Mouse (Mus musculus) heart, embryonic 14.5 days (tissue): Measurements from ENCODE around the gene Ncoa3. TPM values are rescaled to one million over a fixed set of nuclear protein-coding genes. Genes with fewer than 3 reads are reported as not detected.

Source experiments
- ATAC-seq: fragments of 200-750 bp; cut with Nextera tagmentation; 2 replicates; pipeline ENCODE4 v1.8.0; 2017; ENCODE audit warnings: low read depth, moderate TSS enrichment; ENCODE audit not compliant: insufficient number of reproducible peaks, insufficient read depth, low FRiP score
- H3K27ac ChIP-seq, 2 experiments: fragments of 200-500 bp in 1 of 2; fragments of 300-500 bp in 1 of 2; sonication (generic) in 1 of 2; replicated peaks in 1 of 2; 2 replicates each; pipeline ENCODE4 v1.5.1; 2012 to 2014; ENCODE audit warnings: low read depth in 2 of 2, low read length in 2 of 2, control low read depth in 1 of 2, mild to moderate bottlenecking in 1 of 2, mixed read lengths in 1 of 2; ENCODE audit not compliant: control insufficient read depth in 1 of 2, insufficient read depth in 1 of 2
- H3K27me3 ChIP-seq: fragments of 300-500 bp; sonication (generic); 2 replicates; pipeline ENCODE4 v1.6.1; 2014; ENCODE audit warnings: mild to moderate bottlenecking, low read length, control low read depth; ENCODE audit not compliant: control insufficient read depth, insufficient read depth
- H3K36me3 ChIP-seq: fragments of 300-500 bp; sonication (generic); 2 replicates; pipeline ENCODE4 v1.6.1; 2014; ENCODE audit warnings: mild to moderate bottlenecking, control low read depth, low read length, mixed read lengths; ENCODE audit not compliant: control insufficient read depth, insufficient read depth
- H3K4me1 ChIP-seq, 2 experiments: fragments of 200-500 bp in 1 of 2; fragments of 300-500 bp in 1 of 2; sonication (generic) in 1 of 2; 2 replicates each; pipeline ENCODE4 v1.6.1; 2012 to 2014; ENCODE audit warnings: low read length in 2 of 2, control low read depth in 1 of 2, mixed read lengths in 1 of 2; ENCODE audit not compliant: control insufficient read depth in 2 of 2, insufficient read depth in 2 of 2
- H3K4me2 ChIP-seq: fragments of 300-500 bp; sonication (generic); 2 replicates; pipeline ENCODE4 v1.6.1; 2014; ENCODE audit warnings: mild to moderate bottlenecking, low read length
- H3K4me3 ChIP-seq, 2 experiments: fragments of 200-500 bp in 1 of 2; fragments of 300-500 bp in 1 of 2; sonication (generic) in 1 of 2; 2 replicates each; pipeline ENCODE4 v1.5.1; 2012 to 2014; ENCODE audit warnings: low read length in 2 of 2, mild to moderate bottlenecking in 2 of 2, control low read depth in 1 of 2, low read depth in 1 of 2, moderate library complexity in 1 of 2; ENCODE audit not compliant: control insufficient read depth in 1 of 2, insufficient read depth in 1 of 2
- H3K9ac ChIP-seq: fragments of 300-500 bp; sonication (generic); 2 replicates; pipeline ENCODE4 v1.6.1; 2014; ENCODE audit warnings: mild to moderate bottlenecking, low read length
- H3K9me3 ChIP-seq: fragments of 300-500 bp; sonication (generic); 2 replicates; pipeline ENCODE4 v1.6.1; 2016; ENCODE audit warnings: low read length, control low read depth; ENCODE audit not compliant: control insufficient read depth
- WGBS: fragments of 180-500 bp; shearing (Covaris S2); extraction: QIAGEN DNeasy Blood & Tissue Kit; methylation state at CpG from one replicate; pipeline ENCODE4 v1.1.7; 2014; 5-methylcytosine and 5-hydroxymethylcytosine counted together
- polyA plus RNA-seq: library from polyadenylated mRNA; unstranded; fragments of >200 nt; fragmentation: Nextera tagmentation; extraction: Ambion mirVana; gene quantifications from 2 replicates; pipeline ENCODE4 v1.2.1, GENCODE M21; 2014

The Ncoa3 gene
- polyA plus RNA-seq, 1 experiment from 2014 or later = 12.5 TPM

DNA sequence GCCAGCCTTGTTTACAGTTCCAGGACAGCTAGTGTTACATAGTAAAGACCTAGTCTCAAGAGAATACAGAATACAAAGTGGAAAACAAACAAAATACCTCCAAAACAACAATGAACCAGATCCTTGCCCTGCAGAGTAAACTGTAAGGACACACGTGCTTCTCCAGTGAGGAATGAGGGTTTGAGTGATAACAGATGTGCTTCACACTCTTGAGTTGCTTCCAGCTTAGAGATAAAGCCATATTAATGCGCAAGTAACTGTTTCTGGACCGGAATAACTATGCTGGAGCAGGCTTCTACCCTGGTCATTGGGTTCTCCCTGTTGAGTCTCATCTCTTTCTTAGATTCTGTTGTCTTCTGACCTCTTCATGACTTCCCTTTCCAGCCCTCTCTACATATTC, 19.0 kb downstream of the Ncoa3 start:
- no peak for ATAC-seq
- Histone ChIP-seq H3K9ac (peak overlapping the region; percentile 18; the same call in 1 of the 2 replicates), H3K4me1 (peaks cover 22 to 48% of the 10 kb centered on the region in 2 experiments), H3K9me3 (no peaks in the 10 kb centered on the region), H3K4me2 (peak overlapping the region; percentile 35), H3K27me3 (no peaks in the 10 kb centered on the region), H3K4me3 (no peak overlapping the region), H3K27ac (peak overlapping the region; percentile 82 to 87), H3K36me3 (no peaks in the 10 kb centered on the region)
- WGBS = 5% methylated on average over 3 of the region's 3 CpGs

DNA sequence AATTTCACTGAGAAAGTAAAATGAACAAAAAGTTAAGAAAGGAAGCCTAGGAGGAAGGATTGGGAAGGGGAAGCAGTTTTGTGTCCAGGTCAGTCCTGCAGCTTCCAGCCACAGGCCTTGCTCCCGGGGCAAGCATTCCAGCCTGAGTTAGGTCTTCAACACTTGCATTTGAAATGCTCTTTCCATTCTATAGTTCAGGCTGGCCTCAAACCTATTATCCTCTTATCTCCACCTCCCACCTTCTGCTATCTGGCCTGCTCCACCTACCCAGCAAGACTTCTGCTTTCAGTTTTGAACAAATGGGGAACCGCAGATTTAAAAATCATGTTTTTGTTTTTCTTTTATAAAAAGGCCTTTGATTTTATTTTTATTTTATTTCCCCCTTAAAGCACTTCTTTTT, 19.7 kb downstream of the Ncoa3 start:
- no peaks in the 10 kb centered on the region; the same call in 1 of the 2 replicates for H3K9me3 ChIP-seq
- no peaks in the 10 kb centered on the region for H3K36me3 ChIP-seq
- no peak for ATAC-seq
- H3K27ac ChIP-seq = peak overlapping the region; percentile 82 to 87
- H3K4me1 ChIP-seq = peaks cover 22 to 48% of the 10 kb centered on the region in 2 experiments
- H3K4me2 ChIP-seq = peak overlapping the region; percentile 35
- no peaks in the 10 kb centered on the region for H3K27me3 ChIP-seq
- peak overlapping the region; percentile 18 for H3K9ac ChIP-seq
- no peak overlapping the region for H3K4me3 ChIP-seq
- 20% methylated on average over 2 of the region's 2 CpGs for WGBS

DNA sequence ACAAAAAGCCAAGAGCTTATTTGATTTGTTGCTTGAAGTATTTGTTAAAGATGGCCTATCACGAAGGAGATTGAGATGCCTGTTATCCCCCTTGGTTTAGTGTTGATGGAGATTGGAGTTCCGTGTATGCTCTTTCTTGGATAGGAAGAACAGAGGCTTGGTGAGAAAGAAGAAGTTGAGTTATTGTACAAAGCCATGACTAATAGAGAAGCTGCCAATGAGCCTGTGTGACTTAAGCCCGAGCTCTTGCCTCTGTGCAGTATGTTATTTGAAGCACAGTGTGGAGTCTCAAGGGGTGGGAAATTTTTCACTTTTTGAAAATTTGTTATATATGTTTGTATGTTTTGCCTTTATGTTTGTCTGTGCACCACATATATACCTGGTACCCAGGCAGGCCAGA, 26.3 kb downstream of the Ncoa3 start:
- H3K4me2 ChIP-seq = no peak overlapping the region
- no peak overlapping the region for H3K9ac ChIP-seq
- no peak overlapping the region for H3K27ac ChIP-seq
- H3K36me3 ChIP-seq = no peaks in the 10 kb centered on the region
- no peak overlapping the region for H3K4me3 ChIP-seq
- H3K9me3 ChIP-seq = peaks cover 2% of the 10 kb centered on the region; the same call in 1 of the 2 replicates
- no peaks in the 10 kb centered on the region for H3K27me3 ChIP-seq
- 90% methylated on average over 3 of the region's 3 CpGs for WGBS
- H3K4me1 ChIP-seq = peaks cover 9 to 28% of the 10 kb centered on the region in 2 experiments
- no peak for ATAC-seq

DNA sequence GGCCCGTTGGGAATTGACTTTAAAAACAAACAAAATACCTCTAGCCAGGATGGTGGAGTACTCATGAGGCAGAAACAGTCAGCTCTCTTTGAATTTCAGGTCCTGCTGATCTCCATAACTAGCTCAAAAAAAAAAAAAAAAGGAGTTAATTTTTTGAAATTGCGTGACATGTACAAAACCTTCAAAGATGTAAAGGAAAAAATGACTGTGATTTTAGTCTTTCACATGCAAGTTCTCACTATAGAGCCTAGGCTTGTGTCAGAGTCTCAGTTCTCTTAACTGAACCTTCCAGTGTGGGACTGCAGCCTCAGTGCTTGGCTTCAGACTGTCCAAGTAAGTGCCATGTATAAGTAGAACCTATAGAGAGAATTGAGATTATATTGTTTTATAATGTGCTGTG, 27.6 kb downstream of the Ncoa3 start:
- H3K9ac ChIP-seq = no peak overlapping the region
- no peak overlapping the region for H3K4me3 ChIP-seq
- no peak for ATAC-seq
- no peak overlapping the region for H3K4me2 ChIP-seq
- 80% methylated on average over 2 of the region's 2 CpGs for WGBS
- H3K9me3 ChIP-seq = peaks cover 2% of the 10 kb centered on the region; the same call in 1 of the 2 replicates
- H3K4me1 ChIP-seq = peaks cover 9 to 28% of the 10 kb centered on the region in 2 experiments
- H3K27me3 ChIP-seq = no peaks in the 10 kb centered on the region
- no peaks in the 10 kb centered on the region for H3K36me3 ChIP-seq
- H3K27ac ChIP-seq = no peak overlapping the region

DNA sequence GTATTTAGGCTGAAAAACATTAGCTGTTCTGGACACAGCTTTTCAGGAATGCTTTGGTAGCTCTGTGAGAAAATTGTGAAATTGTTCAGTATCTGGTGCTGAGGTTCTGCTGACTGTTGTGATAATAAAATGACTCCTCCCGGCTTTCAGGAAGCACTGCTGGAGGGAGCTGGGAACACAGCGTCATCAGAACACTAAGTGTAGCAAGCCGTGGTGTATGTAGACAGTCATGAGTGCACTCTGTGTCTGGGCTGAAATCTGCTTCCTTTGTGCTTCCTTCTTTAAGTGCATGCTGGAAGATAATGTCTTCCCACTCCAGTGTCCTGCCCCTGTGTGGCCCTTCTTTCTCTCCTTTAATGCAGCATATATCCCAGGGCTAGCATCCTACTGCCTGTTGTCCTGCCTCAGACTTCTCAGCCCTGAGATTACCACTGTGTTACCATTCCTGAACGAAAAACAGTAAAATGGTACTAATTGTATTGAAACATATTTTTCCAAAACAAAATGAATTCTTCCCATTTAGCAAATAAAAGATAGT, 28.7 kb downstream of the Ncoa3 start:
- ATAC-seq = no peak
- no peak overlapping the region for H3K4me3 ChIP-seq
- H3K9ac ChIP-seq = peak overlapping the region; percentile 49
- 15% methylated on average over 4 of the region's 4 CpGs for WGBS
- peaks cover 2% of the 10 kb centered on the region; the same call in 1 of the 2 replicates for H3K9me3 ChIP-seq
- H3K27me3 ChIP-seq = no peaks in the 10 kb centered on the region
- H3K36me3 ChIP-seq = no peaks in the 10 kb centered on the region
- peak overlapping the region; percentile 78 to 85 for H3K27ac ChIP-seq
- no peak overlapping the region for H3K4me2 ChIP-seq
- H3K4me1 ChIP-seq = peaks cover 9 to 28% of the 10 kb centered on the region in 2 experiments

DNA sequence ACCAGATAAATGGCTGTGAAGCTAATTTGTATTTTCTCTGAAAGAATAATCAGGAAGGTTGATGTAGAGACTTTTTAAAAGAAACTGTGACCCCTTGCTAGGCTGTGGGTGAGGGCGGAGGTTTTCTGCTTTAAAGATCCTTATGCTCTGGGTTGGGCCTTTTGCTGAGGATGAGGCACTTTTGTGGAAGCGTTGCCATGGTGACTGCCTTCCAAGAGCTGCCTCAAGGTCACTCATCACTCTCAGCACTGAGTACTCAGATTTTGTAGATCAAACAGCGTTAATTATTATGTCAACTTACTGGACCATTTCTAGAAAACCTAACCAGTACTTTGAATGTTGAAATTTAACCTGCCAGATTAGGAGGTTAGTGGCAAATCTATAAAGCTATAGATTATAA, 29.2 kb downstream of the Ncoa3 start:
- H3K9me3 ChIP-seq = peaks cover 2% of the 10 kb centered on the region; the same call in 1 of the 2 replicates
- 36% methylated on average over 3 of the region's 3 CpGs for WGBS
- peak overlapping the region in 1 of 2 experiments; percentile 78 for H3K27ac ChIP-seq
- peaks cover 9 to 28% of the 10 kb centered on the region in 2 experiments for H3K4me1 ChIP-seq
- H3K4me2 ChIP-seq = no peak overlapping the region
- H3K36me3 ChIP-seq = no peaks in the 10 kb centered on the region
- no peaks in the 10 kb centered on the region for H3K27me3 ChIP-seq
- peak overlapping the region; percentile 31; the same call in 1 of the 2 replicates for H3K9ac ChIP-seq
- ATAC-seq = no peak
- no peak overlapping the region for H3K4me3 ChIP-seq

DNA sequence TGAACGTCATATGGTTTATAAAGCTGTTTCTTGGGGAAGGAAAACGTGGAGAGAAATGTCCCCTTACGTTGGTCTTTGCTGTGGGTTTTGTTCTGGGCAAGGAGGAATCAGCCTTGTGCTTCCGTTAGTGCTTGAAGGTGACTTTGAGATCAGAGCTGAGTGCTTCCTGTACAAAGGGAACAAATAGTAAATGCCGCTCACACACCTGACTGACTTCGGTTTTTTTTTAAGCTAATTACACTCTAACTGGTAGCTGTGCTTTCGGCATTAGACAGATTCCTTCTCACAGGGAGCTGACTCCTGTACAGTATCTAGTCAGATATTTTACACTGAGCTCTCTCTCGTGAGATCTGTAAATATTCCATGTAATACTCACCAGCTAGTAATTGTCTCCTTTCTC, 29.9 kb downstream of the Ncoa3 start:
- H3K27me3 ChIP-seq = no peaks in the 10 kb centered on the region
- WGBS = 38% methylated on average over 8 of the region's 8 CpGs
- peak overlapping the region; percentile 26 for H3K4me2 ChIP-seq
- peak overlapping the region; percentile 50 to 70 for H3K27ac ChIP-seq
- no peak overlapping the region for H3K4me3 ChIP-seq
- no peaks in the 10 kb centered on the region for H3K36me3 ChIP-seq
- peaks cover under 1% of the 10 kb centered on the region; the same call in 1 of the 2 replicates for H3K9me3 ChIP-seq
- peaks cover 9 to 27% of the 10 kb centered on the region in 2 experiments for H3K4me1 ChIP-seq
- H3K9ac ChIP-seq = peak overlapping the region; percentile 31
- no peak for ATAC-seq

DNA sequence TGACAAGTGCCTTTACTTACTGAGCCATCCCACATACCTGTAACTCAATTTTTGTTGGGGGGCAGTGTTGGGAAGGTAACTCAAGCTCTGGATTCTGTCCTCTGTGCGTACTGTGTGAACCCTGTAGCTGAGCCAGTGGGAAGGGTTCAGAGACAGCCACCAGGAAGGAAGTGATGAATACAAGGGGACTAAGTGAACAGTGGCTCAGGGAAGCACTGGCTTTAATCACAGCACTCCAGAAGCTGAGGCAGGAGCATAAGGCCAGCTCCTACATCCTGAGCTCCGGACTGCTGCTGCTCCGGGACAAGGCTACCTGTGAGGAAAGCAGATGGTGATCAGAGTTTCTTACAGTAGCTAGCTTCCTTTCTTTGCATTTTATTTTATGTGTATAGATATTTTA, 31.6 kb downstream of the Ncoa3 start:
- Histone ChIP-seq H3K4me2 (no peak overlapping the region), H3K4me3 (no peak overlapping the region), H3K27me3 (no peaks in the 10 kb centered on the region), H3K36me3 (no peaks in the 10 kb centered on the region), H3K27ac (0 out of 4 replicates have a peak overlapping the region, but pooled peaks of 1 of the 2 experiments have one; percentile 19), H3K9ac (no peak overlapping the region), H3K4me1 (peaks cover 9 to 26% of the 10 kb centered on the region in 2 experiments), H3K9me3 (no peaks in the 10 kb centered on the region)
- no peak for ATAC-seq
- WGBS = 77% methylated on average over 3 of the region's 3 CpGs
